Mouse (Mus musculus): ENCODE measurements around the gene Mphosph9.
"Not testable (repeated sequence)": the region's sequence is repeated elsewhere in the genome, so short reads cannot be mapped to it uniquely, and the experiment has no call there.

Mphosph9 gene

GRCm38 (mm10) chr5:124327510-124328364 is at the start of gene Mphosph9, which contains the start of gene 2810006K23Rik:
TSS of gene Mphosph9 (minus strand) at chr5:124327972.
TSS of gene 2810006K23Rik (plus strand) at chr5:124328089.
- peak; percentile 100 for DNase-seq (ENCODE audit: low spot score)

GRCm38 (mm10) chr5:124377149-124377548 is 49.4 kb upstream of the Mphosph9 start:
- DNase-seq (ENCODE audit: low spot score) = no peak

- DNase-seq (ENCODE audit: low spot score) = no peak
Measured at GRCm38 (mm10) chr5:124376401-124376800, 48.6 kb upstream of the Mphosph9 start.

GRCm38 (mm10) chr5:124374298-124374697 is 46.5 kb upstream of the Mphosph9 start:
- DNase-seq (ENCODE audit: low spot score) = no peak

- no peak for DNase-seq (ENCODE audit: low spot score)
Measured at GRCm38 (mm10) chr5:124366721-124367120, 38.9 kb upstream of the Mphosph9 start.

- no peak for DNase-seq (ENCODE audit: low spot score)
Measured at GRCm38 (mm10) chr5:124365754-124366153, 38.0 kb upstream of the Mphosph9 start.

GRCm38 (mm10) chr5:124364173-124364918 is 36.6 kb upstream of the Mphosph9 start:
- DNase-seq (ENCODE audit: low spot score) = no peak

- not testable (repeated sequence) for DNase-seq (ENCODE audit: low spot score)
Measured at GRCm38 (mm10) chr5:124362982-124363381, 35.2 kb upstream of the Mphosph9 start, which contains the start of gene Cdk2ap1. TSS of gene Cdk2ap1 (minus strand) at chr5:124363082.

- peak; percentile 42 for DNase-seq (ENCODE audit: low spot score)
Measured at GRCm38 (mm10) chr5:124359641-124360040, 31.9 kb upstream of the Mphosph9 start.

- DNase-seq (ENCODE audit: low spot score) = no peak
Measured at GRCm38 (mm10) chr5:124356695-124357094, 28.9 kb upstream of the Mphosph9 start.

- DNase-seq (ENCODE audit: low spot score) = no peak
Measured at GRCm38 (mm10) chr5:124355425-124355959, 27.7 kb upstream of the Mphosph9 start.

- peak; percentile 67 for DNase-seq (ENCODE audit: low spot score)
Measured at GRCm38 (mm10) chr5:124354574-124355424, 27.0 kb upstream of the Mphosph9 start.

GRCm38 (mm10) chr5:124353726-124354547 is 26.2 kb upstream of the Mphosph9 start:
- DNase-seq (ENCODE audit: low spot score) = peak; percentile 72

- DNase-seq (ENCODE audit: low spot score) = peak; percentile 44
Measured at GRCm38 (mm10) chr5:124353011-124353725, 25.4 kb upstream of the Mphosph9 start.

GRCm38 (mm10) chr5:124352141-124352920 is 24.6 kb upstream of the Mphosph9 start:
- DNase-seq (ENCODE audit: low spot score) = peak; percentile 92

- peak; percentile 40 for DNase-seq (ENCODE audit: low spot score)
Measured at GRCm38 (mm10) chr5:124351604-124352003, 23.8 kb upstream of the Mphosph9 start.

- peak; percentile 79 for DNase-seq (ENCODE audit: low spot score)
Measured at GRCm38 (mm10) chr5:124351111-124351560, 23.4 kb upstream of the Mphosph9 start.

- no peak for DNase-seq (ENCODE audit: low spot score)
Measured at GRCm38 (mm10) chr5:124350350-124350749, 22.6 kb upstream of the Mphosph9 start.

- no peak for DNase-seq (ENCODE audit: low spot score)
Measured at GRCm38 (mm10) chr5:124349196-124349595, 21.4 kb upstream of the Mphosph9 start.
